Mouse (Mus musculus): ENCODE measurements around the gene Fxyd5.

Gene Fxyd5

GRCm38 (mm10) chr7:31050921-31051320 lies 8.6 kb upstream of the Fxyd5 start:
- in situ Hi-C loops (cut with MboI; ENCODE audit: low pct_unique_long_range_greater_than_20kb in 1 of 2, low sequenced_read_pairs in 2 of 2, unreplicated experiment in 1 of 2): no loop called here

GRCm38 (mm10) chr7:31050487-31050886 lies 8.2 kb upstream of the Fxyd5 start:
- in situ Hi-C loops (cut with MboI; ENCODE audit: low pct_unique_long_range_greater_than_20kb in 1 of 2, low sequenced_read_pairs in 2 of 2, unreplicated experiment in 1 of 2): no loop called here

GRCm38 (mm10) chr7:31049846-31050281 lies 7.6 kb upstream of the Fxyd5 start:
- in situ Hi-C loops (cut with MboI; ENCODE audit: low pct_unique_long_range_greater_than_20kb in 1 of 2, low sequenced_read_pairs in 2 of 2, unreplicated experiment in 1 of 2): no loop called here

GRCm38 (mm10) chr7:31049135-31049845 lies 7.0 kb upstream of the Fxyd5 start:
- in situ Hi-C loops (cut with MboI; ENCODE audit: low pct_unique_long_range_greater_than_20kb in 1 of 2, low sequenced_read_pairs in 2 of 2, unreplicated experiment in 1 of 2): no loop called here

- in situ Hi-C loops (cut with MboI; ENCODE audit: low pct_unique_long_range_greater_than_20kb in 1 of 2, low sequenced_read_pairs in 2 of 2, unreplicated experiment in 1 of 2): loop anchor here in 1 of 2 experiments (5.0 kb wide), 1 partner anchor 34 kb away; no protein-coding TSS in a partner anchor
Measured at GRCm38 (mm10) chr7:31041662-31042315, 492 bp downstream of the Fxyd5 start.

GRCm38 (mm10) chr7:31041023-31041407 lies 1.3 kb downstream of the Fxyd5 start:
- in situ Hi-C loops (cut with MboI; ENCODE audit: low pct_unique_long_range_greater_than_20kb in 1 of 2, low sequenced_read_pairs in 2 of 2, unreplicated experiment in 1 of 2): loop anchor here in 1 of 2 experiments (5.0 kb wide), 1 partner anchor 34 kb away; no protein-coding TSS in a partner anchor

GRCm38 (mm10) chr7:31040281-31041022 lies 1.8 kb downstream of the Fxyd5 start:
- in situ Hi-C loops (cut with MboI; ENCODE audit: low pct_unique_long_range_greater_than_20kb in 1 of 2, low sequenced_read_pairs in 2 of 2, unreplicated experiment in 1 of 2): loop anchor here in 1 of 2 experiments (5.0 kb wide), 1 partner anchor 33 kb away; no protein-coding TSS in a partner anchor

- in situ Hi-C loops (cut with MboI; ENCODE audit: low pct_unique_long_range_greater_than_20kb in 1 of 2, low sequenced_read_pairs in 2 of 2, unreplicated experiment in 1 of 2): no loop called here
Measured at GRCm38 (mm10) chr7:31039011-31039410, 3.3 kb downstream of the Fxyd5 start.

GRCm38 (mm10) chr7:31037675-31038074 lies 4.6 kb downstream of the Fxyd5 start:
- in situ Hi-C loops (cut with MboI; ENCODE audit: low pct_unique_long_range_greater_than_20kb in 1 of 2, low sequenced_read_pairs in 2 of 2, unreplicated experiment in 1 of 2): no loop called here

- in situ Hi-C loops (cut with MboI; ENCODE audit: low pct_unique_long_range_greater_than_20kb in 1 of 2, low sequenced_read_pairs in 2 of 2, unreplicated experiment in 1 of 2): no loop called here
Measured at GRCm38 (mm10) chr7:31036917-31037316, 5.4 kb downstream of the Fxyd5 start.

- in situ Hi-C loops (cut with MboI; ENCODE audit: low pct_unique_long_range_greater_than_20kb in 1 of 2, low sequenced_read_pairs in 2 of 2, unreplicated experiment in 1 of 2): no loop called here
Measured at GRCm38 (mm10) chr7:31035291-31035690, 7.0 kb downstream of the Fxyd5 start.

GRCm38 (mm10) chr7:31034789-31035188 lies 7.5 kb downstream of the Fxyd5 start:
- in situ Hi-C loops (cut with MboI; ENCODE audit: low pct_unique_long_range_greater_than_20kb in 1 of 2, low sequenced_read_pairs in 2 of 2, unreplicated experiment in 1 of 2): no loop called here

- in situ Hi-C loops (cut with MboI; ENCODE audit: low pct_unique_long_range_greater_than_20kb in 1 of 2, low sequenced_read_pairs in 2 of 2, unreplicated experiment in 1 of 2): no loop called here
Measured at GRCm38 (mm10) chr7:31033409-31034165, 8.7 kb downstream of the Fxyd5 start.

- in situ Hi-C loops (cut with MboI; ENCODE audit: low pct_unique_long_range_greater_than_20kb in 1 of 2, low sequenced_read_pairs in 2 of 2, unreplicated experiment in 1 of 2): no loop called here
Measured at GRCm38 (mm10) chr7:31031731-31032130, 10.6 kb downstream of the Fxyd5 start.

GRCm38 (mm10) chr7:31030717-31031116 lies 11.6 kb downstream of the Fxyd5 start:
- in situ Hi-C loops (cut with MboI; ENCODE audit: low pct_unique_long_range_greater_than_20kb in 1 of 2, low sequenced_read_pairs in 2 of 2, unreplicated experiment in 1 of 2): no loop called here

- in situ Hi-C loops (cut with MboI; ENCODE audit: low pct_unique_long_range_greater_than_20kb in 1 of 2, low sequenced_read_pairs in 2 of 2, unreplicated experiment in 1 of 2): no loop called here
Measured at GRCm38 (mm10) chr7:31028609-31029008, 13.7 kb downstream of the Fxyd5 start.

- in situ Hi-C loops (cut with MboI; ENCODE audit: low pct_unique_long_range_greater_than_20kb in 1 of 2, low sequenced_read_pairs in 2 of 2, unreplicated experiment in 1 of 2): no loop called here
Measured at GRCm38 (mm10) chr7:31017104-31017901, 25.0 kb downstream of the Fxyd5 start.

- in situ Hi-C loops (cut with MboI; ENCODE audit: low pct_unique_long_range_greater_than_20kb in 1 of 2, low sequenced_read_pairs in 2 of 2, unreplicated experiment in 1 of 2): no loop called here
Measured at GRCm38 (mm10) chr7:31012971-31013370, 29.3 kb downstream of the Fxyd5 start.
